Mouse (Mus musculus) hindbrain, embryonic 13.5 days (tissue): ENCODE measurements around the gene Abcd2. TPM values are rescaled to one million over a fixed set of nuclear protein-coding genes. Genes with fewer than 3 reads are reported as not detected.
A peak's percentile ranks its signal among the peaks of the same experiment; 100 is the strongest.

ENCODE experiments used
- ATAC-seq: fragments of 200-750 bp; cut with Nextera tagmentation; 2 replicates; pipeline ENCODE4 v1.8.0; 2017; ENCODE audit warnings: moderate TSS enrichment; ENCODE audit not compliant: low FRiP score
- H3K27ac ChIP-seq: fragments of 300-500 bp; sonication (generic); 2 replicates; pipeline ENCODE4 v1.5.1; 2015; ENCODE audit warnings: inconsistent platforms, mild to moderate bottlenecking, moderate library complexity
- H3K27me3 ChIP-seq: fragments of 300-500 bp; sonication (generic); 2 replicates; pipeline ENCODE4 v1.6.1; 2015; ENCODE audit warnings: mild to moderate bottlenecking, inconsistent platforms
- H3K36me3 ChIP-seq: fragments of 300-500 bp; sonication (generic); 2 replicates; pipeline ENCODE4 v1.6.1; 2015; ENCODE audit warnings: mild to moderate bottlenecking, inconsistent platforms
- H3K4me1 ChIP-seq: fragments of 300-500 bp; sonication (generic); replicated peaks from 2 replicates; pipeline ENCODE4 v1.6.1; 2015; ENCODE audit warnings: inconsistent platforms
- H3K4me2 ChIP-seq: fragments of 300-500 bp; sonication (generic); 2 replicates; pipeline ENCODE4 v1.6.1; 2015; ENCODE audit warnings: inconsistent platforms, mild to moderate bottlenecking, moderate library complexity
- H3K4me3 ChIP-seq: fragments of 300-500 bp; sonication (generic); 2 replicates; pipeline ENCODE4 v1.5.1; 2015; ENCODE audit warnings: mild to moderate bottlenecking, inconsistent platforms
- H3K9ac ChIP-seq: fragments of 300-500 bp; sonication (generic); 2 replicates; pipeline ENCODE4 v1.6.1; 2015; ENCODE audit warnings: mild to moderate bottlenecking, inconsistent platforms
- H3K9me3 ChIP-seq: fragments of 300-500 bp; sonication (generic); 2 replicates; pipeline ENCODE4 v1.6.1; 2016; ENCODE audit warnings: inconsistent platforms
- WGBS: fragments of 180-500 bp; shearing (Covaris S2); methylation state at CpG from one replicate; pipeline ENCODE4 v1.1.7; 2015; 5-methylcytosine and 5-hydroxymethylcytosine counted together
- polyA plus RNA-seq: library from polyadenylated mRNA; unstranded; fragments of >200 nt; fragmentation: Nextera tagmentation; extraction: Ambion mirVana; gene quantifications from 2 replicates; pipeline ENCODE4 v1.2.1, GENCODE M21; 2015

Gene Abcd2
- polyA plus RNA-seq, result 10.3 and 10.6 TPM in 2 replicates

DNA sequence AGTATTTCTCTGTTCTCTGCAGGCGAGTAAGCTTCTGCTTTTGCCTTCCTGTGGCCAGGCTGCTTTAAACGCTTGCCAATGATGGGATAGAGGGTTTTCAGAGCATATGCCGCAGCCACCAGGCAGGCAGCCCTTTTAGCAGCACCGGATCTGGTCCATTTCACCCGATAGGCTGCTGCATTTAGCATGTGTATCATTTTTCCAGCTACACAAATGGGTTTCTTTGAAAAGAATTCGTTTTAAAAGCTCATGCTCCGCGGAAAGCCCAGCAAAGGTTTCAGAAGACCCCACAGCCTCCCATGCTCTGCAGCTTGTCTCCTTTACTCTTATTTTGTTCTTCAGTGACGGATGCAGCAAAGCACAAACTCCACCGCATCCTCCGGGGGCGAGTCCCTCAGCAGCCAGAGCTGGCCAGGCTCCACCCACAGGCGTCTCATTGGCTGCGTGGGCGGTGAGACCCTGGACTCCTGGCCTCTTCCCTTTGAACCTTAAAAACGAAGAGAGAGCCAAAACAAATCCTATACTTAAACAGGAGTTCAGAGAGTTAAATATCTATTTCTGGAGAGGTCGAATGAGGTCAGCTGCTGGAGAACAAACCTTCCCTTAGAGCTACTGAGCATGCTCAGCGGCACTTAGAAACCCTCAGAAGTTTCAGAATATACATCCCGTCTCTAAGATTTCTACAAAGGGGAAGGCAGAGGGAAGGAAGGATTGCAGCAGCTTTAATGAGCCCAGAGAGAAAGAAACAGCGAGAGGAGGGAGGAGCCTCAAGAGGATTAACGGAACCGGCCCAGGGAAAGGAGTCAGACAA is at the start of gene Abcd2:
TSS of gene Abcd2 (minus strand) at position 388 of the 811 bp plus-strand sequence.
- H3K9ac ChIP-seq, result peak within 1 kb of the TSS; percentile 75
- peak within 1 kb of the TSS; percentile 85 for H3K27ac ChIP-seq
- peak within 1 kb of the TSS; percentile 53 for H3K4me3 ChIP-seq
- H3K36me3 ChIP-seq, result no peaks in the 10 kb centered on the region
- H3K9me3 ChIP-seq, result no peaks in the 10 kb centered on the region
- WGBS, result under 1% methylated on average over 22 of the region's 22 CpGs
- H3K27me3 ChIP-seq, result no peaks in the 10 kb centered on the region
- peak; percentile 95 for ATAC-seq
- peak within 1 kb of the TSS; percentile 90 for H3K4me2 ChIP-seq
- H3K4me1 ChIP-seq, result peaks cover 27% of the 10 kb centered on the region

DNA sequence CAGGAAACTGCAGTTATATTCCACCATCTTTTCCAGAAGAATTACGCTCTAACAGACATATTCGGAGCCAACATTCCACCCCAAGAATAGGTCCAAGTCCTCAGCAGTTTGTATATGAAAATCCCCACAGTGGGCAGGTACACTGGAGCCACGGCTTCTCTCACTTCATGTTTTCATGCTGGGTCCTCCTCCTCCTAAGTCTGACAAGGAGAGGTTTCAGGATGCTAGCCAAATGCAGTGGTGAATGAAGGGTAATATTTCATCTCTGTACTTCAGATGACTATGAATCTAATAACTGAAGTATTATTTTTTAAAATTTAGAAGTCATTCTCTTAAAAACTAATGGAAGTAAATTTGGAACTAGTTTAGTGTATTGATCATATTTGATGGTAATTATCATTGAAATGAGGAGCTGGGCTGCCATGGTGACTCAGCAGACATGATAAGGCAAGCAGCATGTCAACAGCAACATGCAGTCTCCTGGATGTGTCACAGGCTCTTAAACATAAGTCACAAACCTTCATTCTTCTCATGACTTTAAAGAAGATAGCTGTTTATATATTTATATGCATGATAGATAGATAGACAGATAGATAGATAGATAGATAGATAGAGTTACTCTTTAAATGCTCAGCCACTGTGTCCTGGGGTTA is 49.2 kb upstream of the Abcd2 start:
- 91% methylated on average over 3 of the region's 3 CpGs for WGBS

DNA sequence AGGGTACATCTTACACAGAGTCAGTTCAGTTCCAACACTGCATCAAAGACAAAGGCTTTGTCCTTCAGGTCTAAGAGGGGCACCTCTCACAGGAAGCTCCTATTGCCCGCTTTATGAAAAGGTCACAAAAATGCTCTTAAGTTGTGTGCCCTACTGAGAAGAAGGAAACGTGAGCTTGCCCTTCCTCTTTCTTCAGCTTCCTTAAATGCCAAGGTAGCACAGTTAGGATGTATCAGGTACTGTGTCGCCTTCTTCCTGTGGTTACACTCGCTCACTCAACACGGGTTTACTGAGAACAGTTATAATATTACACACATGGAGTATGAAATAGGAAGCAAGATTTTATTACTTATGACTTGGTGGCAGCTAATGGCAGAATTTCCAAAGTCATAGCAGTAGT is 45.7 kb upstream of the Abcd2 start:
- H3K9me3 ChIP-seq, result no peaks in the 10 kb centered on the region

More for the DNA sequence above, 49.2 kb upstream of the Abcd2 start:
- Histone ChIP-seq H3K4me3 (no peak overlapping the region), H3K27ac (no peak overlapping the region), H3K27me3 (no peaks in the 10 kb centered on the region), H3K4me1 (no peaks in the 10 kb centered on the region), H3K9ac (no peak overlapping the region), H3K4me2 (no peak overlapping the region), H3K9me3 (no peaks in the 10 kb centered on the region), H3K36me3 (no peaks in the 10 kb centered on the region)
- no peak for ATAC-seq

DNA sequence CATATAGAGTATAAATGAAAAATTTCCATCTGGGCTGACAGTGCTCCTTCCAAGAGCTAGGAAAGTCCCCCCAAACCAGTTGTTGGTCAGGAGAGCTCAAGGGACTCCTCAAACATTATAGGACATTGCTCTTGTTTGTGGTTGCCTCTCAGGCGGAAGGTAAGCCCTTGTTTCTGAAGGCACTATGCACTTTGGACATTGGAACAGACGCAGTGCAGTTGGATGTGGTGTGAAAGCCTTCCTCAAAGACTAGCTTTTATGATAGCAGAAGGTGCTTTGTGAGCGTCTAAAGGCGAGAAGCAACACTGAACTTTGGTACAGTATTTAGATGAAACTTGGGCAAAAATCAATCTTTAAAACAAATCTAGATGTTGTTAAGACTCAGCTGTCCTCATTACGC is 14.9 kb upstream of the Abcd2 start:
- ATAC-seq, result no peak
- H3K4me1 ChIP-seq, result no peaks in the 10 kb centered on the region
- no peaks in the 10 kb centered on the region for H3K36me3 ChIP-seq
- no peak overlapping the region for H3K4me2 ChIP-seq
- WGBS, result 91% methylated on average over 5 of the region's 5 CpGs
- no peak overlapping the region for H3K4me3 ChIP-seq
- no peak overlapping the region for H3K27ac ChIP-seq
- H3K27me3 ChIP-seq, result no peaks in the 10 kb centered on the region
- H3K9me3 ChIP-seq, result no peaks in the 10 kb centered on the region
- H3K9ac ChIP-seq, result no peak overlapping the region

More for the DNA sequence above, 45.7 kb upstream of the Abcd2 start:
- H3K27me3 ChIP-seq, result no peaks in the 10 kb centered on the region
- no peaks in the 10 kb centered on the region for H3K4me1 ChIP-seq
- no peak overlapping the region for H3K4me3 ChIP-seq
- H3K4me2 ChIP-seq, result no peak overlapping the region
- no peaks in the 10 kb centered on the region for H3K36me3 ChIP-seq
- no peak overlapping the region for H3K9ac ChIP-seq
- H3K27ac ChIP-seq, result no peak overlapping the region
- WGBS, result 90% methylated on average over 5 of the region's 5 CpGs
- no peak for ATAC-seq

DNA sequence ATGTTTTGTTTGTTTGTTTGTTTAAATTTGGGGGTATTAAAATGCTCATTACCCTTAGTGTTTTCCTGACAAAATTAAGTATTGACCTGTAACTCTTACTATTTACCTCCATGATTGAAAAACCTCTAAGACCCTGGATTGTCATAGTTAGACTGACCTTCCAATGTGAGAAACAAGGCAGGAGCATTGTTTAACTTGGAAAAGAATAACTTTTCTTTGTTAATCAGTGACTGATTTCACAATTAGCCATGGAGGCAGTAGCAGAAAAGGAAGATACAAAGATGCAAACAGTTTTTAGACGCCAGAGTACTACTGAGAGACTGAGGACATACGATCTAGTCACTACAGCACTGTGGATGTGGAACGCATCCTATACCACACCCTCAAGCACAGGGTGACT is 11.9 kb upstream of the Abcd2 start:
- 80% methylated on average over 3 of the region's 3 CpGs for WGBS
- Histone ChIP-seq H3K9ac (no peak overlapping the region), H3K4me2 (no peak overlapping the region), H3K4me3 (no peak overlapping the region), H3K9me3 (no peaks in the 10 kb centered on the region), H3K36me3 (no peaks in the 10 kb centered on the region), H3K27ac (no peak overlapping the region), H3K27me3 (no peaks in the 10 kb centered on the region), H3K4me1 (no peaks in the 10 kb centered on the region)
- ATAC-seq, result no peak

DNA sequence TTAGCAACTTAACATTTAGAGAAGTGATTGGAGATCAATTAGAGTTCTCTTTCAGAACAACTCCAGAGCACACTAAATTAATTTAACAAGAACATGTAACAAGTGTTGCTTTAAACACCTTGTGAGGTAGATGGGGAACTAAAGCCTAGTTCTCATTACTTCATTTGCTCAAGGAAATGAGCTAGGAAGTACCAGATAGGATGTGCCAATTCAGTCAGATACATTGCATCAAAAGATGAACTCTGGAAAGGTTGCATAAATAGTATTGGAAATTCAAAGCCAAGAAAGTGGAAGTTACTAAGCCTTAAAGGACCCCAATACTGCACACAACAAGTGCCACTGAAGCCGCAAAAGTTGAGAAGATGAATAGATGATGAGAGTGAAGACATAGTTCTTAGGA is 10.9 kb upstream of the Abcd2 start:
- no peak overlapping the region for H3K4me3 ChIP-seq
- ATAC-seq, result no peak
- 90% methylated on average over 1 of the region's 1 CpGs for WGBS
- no peaks in the 10 kb centered on the region for H3K4me1 ChIP-seq
- no peaks in the 10 kb centered on the region for H3K9me3 ChIP-seq
- H3K9ac ChIP-seq, result no peak overlapping the region
- no peak overlapping the region for H3K4me2 ChIP-seq
- no peaks in the 10 kb centered on the region for H3K36me3 ChIP-seq
- H3K27me3 ChIP-seq, result no peaks in the 10 kb centered on the region
- H3K27ac ChIP-seq, result no peak overlapping the region

DNA sequence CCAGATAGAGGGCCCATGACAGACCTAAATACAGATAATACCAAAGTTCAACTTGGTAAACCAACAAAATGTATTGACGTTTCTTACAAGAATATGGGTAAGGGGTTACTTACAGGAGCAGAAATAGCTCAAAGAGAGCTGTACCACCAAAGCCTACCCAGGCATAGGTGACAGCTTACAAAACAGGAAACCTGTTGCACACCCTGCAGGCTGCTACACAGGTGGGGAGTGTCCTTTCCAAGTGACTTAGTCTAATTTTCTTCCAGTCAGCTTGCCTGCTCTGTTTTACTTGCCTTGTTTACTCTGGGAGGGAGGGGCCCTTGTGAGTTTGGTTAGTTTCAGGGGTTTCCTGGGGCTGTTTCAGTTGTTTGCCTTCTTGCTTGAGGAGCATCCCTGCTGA is 9.2 kb upstream of the Abcd2 start:
- no peak overlapping the region for H3K9ac ChIP-seq
- H3K4me3 ChIP-seq, result no peak overlapping the region
- WGBS, result 97% methylated on average over 1 of the region's 1 CpGs
- H3K36me3 ChIP-seq, result no peaks in the 10 kb centered on the region
- H3K4me2 ChIP-seq, result no peak overlapping the region
- no peak for ATAC-seq
- no peak overlapping the region for H3K27ac ChIP-seq
- H3K4me1 ChIP-seq, result no peaks in the 10 kb centered on the region
- no peaks in the 10 kb centered on the region for H3K27me3 ChIP-seq
- no peaks in the 10 kb centered on the region for H3K9me3 ChIP-seq

DNA sequence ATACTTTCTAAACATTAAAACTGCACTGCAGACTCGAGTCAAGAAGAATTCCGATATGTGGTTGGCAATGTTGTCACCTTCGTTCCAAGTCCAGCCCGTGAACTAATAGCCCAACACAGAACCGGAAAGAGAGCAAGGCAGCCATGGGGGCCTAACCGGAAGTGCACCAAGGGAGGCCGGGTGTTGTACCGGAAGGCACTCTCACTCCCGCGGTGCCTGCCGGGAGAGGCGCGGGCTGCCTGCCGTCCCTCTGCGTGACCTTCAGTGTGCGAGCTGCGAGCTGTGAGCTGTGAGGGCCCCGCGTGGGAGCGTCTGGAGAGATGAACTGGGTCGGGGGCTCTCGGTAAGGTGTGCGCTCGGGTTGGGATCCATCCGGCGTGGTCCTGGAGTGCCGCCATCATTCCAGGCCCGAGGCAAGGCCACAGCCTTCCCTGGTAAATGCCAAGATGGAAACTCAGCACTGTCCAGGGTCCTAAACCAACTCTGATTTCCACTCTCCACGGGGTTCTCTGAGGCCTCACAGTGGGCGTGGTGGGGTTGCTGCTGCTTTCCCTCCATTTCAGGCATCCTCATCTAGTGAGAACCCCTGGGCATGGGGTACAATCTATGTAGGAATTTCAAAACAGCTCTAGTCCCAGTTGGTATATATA is 7.8 kb upstream of the Abcd2 start, which contains the start of gene CN725425:
TSS of gene CN725425 (plus strand) at position 239 of the 650 bp plus-strand sequence.
- Histone ChIP-seq H3K9me3 (no peaks in the 10 kb centered on the region), H3K4me3 (no peak within 1 kb of the TSS), H3K9ac (no peak within 1 kb of the TSS), H3K27me3 (no peaks in the 10 kb centered on the region), H3K27ac (no peak within 1 kb of the TSS), H3K36me3 (no peaks in the 10 kb centered on the region), H3K4me1 (no peaks in the 10 kb centered on the region), H3K4me2 (no peak within 1 kb of the TSS)
- WGBS, result 93% methylated on average over 30 of the region's 30 CpGs
- no peak for ATAC-seq

DNA sequence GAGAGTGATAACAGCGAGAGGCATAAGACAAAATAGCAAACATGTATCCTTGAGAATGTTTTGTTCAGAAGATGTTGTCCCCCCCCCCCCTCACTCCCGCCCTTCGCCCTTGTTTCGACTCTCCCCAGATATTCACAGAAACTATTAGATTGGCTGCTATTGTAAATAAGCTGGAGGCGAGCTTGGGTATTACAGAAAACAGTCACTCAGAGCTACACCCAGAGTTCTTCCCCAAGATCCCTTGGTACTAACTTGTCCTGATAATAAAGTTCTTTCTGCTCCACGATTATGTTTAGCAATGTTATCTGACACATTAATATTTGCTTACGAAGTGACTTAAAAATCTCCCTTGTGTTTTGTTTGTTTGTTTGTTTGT is 612 bp upstream of the Abcd2 start:
- WGBS, result 13% methylated on average over 7 of the region's 7 CpGs
- Histone ChIP-seq H3K4me2 (peak overlapping the region; percentile 90), H3K9me3 (no peaks in the 10 kb centered on the region), H3K27me3 (no peaks in the 10 kb centered on the region), H3K4me1 (peaks cover 27% of the 10 kb centered on the region), H3K4me3 (peak overlapping the region; percentile 53), H3K27ac (peak overlapping the region; percentile 85), H3K9ac (peak overlapping the region; percentile 75), H3K36me3 (no peaks in the 10 kb centered on the region)
- ATAC-seq, result peak; percentile 46

DNA sequence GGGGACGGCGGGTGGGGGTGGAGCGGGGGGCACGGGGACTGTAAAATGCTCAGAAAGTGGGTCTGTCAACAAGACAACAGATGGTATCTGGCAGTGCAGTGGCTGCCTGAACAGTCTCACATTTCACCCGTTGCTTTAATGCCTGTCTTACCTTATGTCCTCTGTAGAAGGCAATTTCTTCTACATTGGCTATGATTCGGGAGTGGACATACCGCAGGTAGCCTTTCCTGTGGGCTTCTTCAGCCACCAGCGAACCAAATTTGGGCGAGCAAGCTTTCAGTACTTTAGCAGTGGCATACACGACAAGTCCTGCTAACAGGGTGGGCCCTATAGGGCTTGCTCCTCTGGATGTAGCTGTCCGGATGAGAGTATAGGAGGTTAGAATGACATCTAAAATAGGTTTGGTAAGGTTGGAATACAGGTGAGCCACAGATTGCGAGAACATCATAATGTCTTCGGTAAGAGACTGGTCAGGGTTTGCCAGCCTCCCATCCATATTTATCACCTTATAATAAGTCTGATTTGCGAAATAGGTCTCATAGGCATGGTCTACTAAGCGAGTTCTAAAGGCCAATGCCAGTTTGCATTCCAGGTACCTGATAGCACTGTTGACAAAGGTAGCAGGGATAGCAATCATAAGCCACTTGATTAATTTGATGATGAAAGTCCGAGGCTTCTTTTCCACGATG is 936 bp downstream of the Abcd2 start:
- ATAC-seq, result no peak
- 34% methylated on average over 17 of the region's 17 CpGs for WGBS

DNA sequence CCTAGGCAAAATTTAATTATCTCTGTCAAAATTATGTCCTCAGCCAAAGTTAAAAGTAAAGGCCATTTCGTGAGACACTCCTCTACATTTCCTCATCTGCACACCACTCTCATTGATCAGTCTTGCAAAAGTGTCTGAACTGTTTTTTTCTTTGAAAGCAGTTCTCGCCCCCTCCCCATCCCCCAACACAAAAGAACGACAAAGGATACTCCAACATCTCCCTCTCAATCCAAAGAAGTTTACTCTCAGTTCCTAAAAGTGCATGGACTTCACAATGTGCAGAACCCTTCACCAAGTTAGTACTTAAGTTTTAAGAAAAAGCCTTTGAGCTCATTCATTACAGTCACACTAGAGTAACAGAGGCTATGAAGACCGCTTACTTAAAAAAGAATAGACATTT is 1.6 kb downstream of the Abcd2 start:
- H3K27me3 ChIP-seq, result no peaks in the 10 kb centered on the region
- peak overlapping the region; percentile 53 for H3K4me3 ChIP-seq
- no peak overlapping the region for H3K27ac ChIP-seq
- H3K4me2 ChIP-seq, result peak overlapping the region; percentile 90
- H3K36me3 ChIP-seq, result no peaks in the 10 kb centered on the region
- H3K9me3 ChIP-seq, result no peaks in the 10 kb centered on the region
- no peak for ATAC-seq
- 12% methylated on average over 4 of the region's 4 CpGs for WGBS
- peaks cover 27% of the 10 kb centered on the region for H3K4me1 ChIP-seq
- peak overlapping the region; percentile 75 for H3K9ac ChIP-seq

More for the DNA sequence above, 936 bp downstream of the Abcd2 start:
- Histone ChIP-seq H3K4me3 (peak overlapping the region; percentile 53), H3K27ac (peak overlapping the region; percentile 85; the same call in 1 of the 2 replicates), H3K9me3 (no peaks in the 10 kb centered on the region), H3K4me1 (peaks cover 27% of the 10 kb centered on the region), H3K4me2 (peak overlapping the region; percentile 90), H3K27me3 (no peaks in the 10 kb centered on the region), H3K36me3 (no peaks in the 10 kb centered on the region), H3K9ac (peak overlapping the region; percentile 75)

DNA sequence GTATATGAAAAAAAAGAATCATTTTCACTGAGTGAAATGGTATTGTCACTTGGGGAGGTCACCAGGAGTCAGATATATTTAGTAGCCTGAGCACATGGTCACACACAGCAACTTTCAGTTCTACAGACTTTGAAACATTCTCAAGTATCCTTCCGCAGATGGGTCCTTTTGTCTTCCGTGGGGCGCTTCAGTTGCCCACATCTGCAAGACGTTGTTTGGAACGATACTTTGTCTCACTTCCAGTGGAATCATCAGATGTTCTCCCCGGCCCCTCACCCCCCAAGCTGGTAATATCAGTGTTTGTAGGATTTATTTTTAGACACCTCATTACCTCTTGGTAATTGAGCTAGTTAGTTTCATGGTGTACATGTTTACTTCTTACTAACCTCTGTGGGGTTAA is 5.2 kb downstream of the Abcd2 start:
- H3K4me3 ChIP-seq, result no peak overlapping the region
- WGBS, result 83% methylated on average over 6 of the region's 6 CpGs
- peaks cover 23% of the 10 kb centered on the region for H3K4me1 ChIP-seq

More for the DNA sequence above, 5.2 kb downstream of the Abcd2 start:
- Histone ChIP-seq H3K9ac (no peak overlapping the region), H3K27me3 (no peaks in the 10 kb centered on the region), H3K9me3 (no peaks in the 10 kb centered on the region), H3K36me3 (no peaks in the 10 kb centered on the region), H3K4me2 (no peak overlapping the region), H3K27ac (no peak overlapping the region)
- ATAC-seq, result no peak
